Mouse (Mus musculus) sigmoid colon, adult 10 weeks (tissue): ENCODE measurements around the gene Mucl3. TPM values are rescaled to one million over a fixed set of nuclear protein-coding genes. Genes with fewer than 3 reads are reported as not detected.

Experiments
- polyA plus RNA-seq: library from polyadenylated mRNA; stranded (reverse); fragments of 350-450 nt; fragmentation: Illumina TruSeq; extraction: RNeasy Lipid Tissue Mini Kit (QIAGEN cat#74804); gene quantifications from one replicate; pipeline ENCODE4 v1.2.3, GENCODE M21; 2014; ENCODE audit warnings: low read depth, low replicate concordance

The Mucl3 gene
- polyA plus RNA-seq, result not detected

DNA sequence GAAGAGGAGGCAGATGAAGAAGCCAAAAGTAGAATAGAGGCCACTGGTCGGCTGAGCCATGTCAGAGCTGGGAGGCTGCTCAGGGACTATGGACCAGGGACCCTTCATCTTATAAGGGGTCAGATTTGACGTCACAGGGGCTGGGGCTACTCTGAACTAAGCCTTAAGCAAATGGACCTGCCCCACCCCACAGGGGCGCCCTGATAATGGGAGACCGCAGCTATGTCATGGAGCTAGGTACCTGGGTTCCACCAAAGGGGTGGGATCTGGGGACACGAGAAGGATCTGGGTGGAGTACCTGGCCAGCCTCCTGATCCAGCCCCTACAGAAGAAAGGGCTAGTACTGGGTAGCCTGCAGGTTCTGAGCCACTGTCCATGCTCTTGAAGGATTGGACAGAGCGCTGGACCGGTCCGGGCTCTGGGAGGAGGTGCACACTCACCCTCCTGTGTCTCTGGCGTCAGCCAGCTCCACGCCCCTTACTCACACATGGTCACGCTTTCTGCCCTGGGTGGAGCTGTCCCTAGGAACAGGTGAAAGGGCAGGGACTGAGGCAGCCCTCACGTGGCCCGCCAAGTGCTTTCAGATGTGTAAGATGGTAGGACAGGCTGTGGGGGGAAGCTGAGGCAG, at the start of gene Mucl3:
Gene Mucl3, minus strand, starts transcription at position 87 of the 628 bp plus-strand sequence.

DNA sequence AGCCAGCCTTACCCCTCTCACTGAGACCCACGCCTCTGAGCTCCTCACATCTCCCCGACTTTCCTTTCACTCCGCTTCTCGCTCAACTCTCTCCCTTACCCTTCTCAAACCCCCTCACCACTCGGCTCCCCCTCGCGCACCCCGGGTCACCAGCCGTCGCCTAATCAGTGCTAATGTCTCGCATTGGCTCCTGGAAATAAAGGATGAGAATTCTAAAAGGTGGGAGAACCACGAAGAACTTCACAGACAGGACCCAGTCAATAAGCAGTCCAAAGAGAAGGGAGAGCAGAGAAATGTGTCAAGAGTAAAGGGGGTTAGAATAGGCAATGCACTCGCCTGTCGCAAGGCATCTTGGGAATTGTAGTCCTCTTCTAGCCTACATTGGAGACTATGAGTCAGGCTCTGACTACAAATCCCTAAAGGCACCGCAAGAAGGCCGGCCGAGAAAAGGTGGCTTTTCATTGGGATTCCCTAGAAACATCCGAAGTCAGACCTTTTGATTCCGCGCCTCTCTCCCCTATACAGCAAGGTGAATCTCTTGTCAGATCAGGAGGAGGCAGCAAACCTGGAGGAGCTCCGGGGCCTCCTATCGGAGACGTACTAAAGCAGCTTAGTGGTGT, 30.0 kb upstream of the Mucl3 start, which contains the start of gene Gtf2h4:
Gene Gtf2h4, minus strand, starts transcription at position 324 of the 620 bp plus-strand sequence.

DNA sequence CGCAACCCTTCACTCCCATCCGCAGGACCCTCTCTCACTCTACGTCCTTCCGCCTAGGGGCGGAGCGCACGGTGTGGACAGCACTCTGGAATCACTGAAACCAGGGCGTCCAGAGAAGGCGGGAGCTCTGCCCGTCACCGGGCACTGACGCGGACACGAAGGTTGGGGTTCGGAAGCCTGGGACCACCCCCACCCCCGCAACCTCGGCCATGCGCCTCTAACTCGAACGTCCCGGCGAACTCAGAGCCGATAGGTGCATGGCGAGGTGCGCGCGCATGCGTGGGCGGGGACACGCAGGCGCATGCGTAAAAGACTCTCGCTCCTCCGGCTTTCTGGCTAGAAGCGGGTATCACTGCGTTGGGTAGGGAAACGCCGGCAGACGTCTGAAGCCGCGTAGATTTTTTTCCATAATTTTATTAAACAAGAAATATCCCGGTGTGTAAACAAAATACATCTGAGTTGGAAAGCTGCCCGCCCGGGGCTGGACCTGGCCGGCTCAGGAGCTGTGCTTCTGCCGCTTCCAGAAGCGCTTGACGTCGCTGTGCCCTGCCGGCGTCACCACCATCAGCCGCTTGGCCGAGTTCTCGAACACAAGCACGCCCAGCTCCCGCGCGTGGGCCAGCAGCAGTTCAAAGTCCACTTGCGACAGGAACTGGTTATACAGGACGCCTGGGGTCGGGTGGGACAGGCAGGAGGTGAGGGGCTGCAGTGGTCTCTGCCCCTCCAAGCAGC, 24.0 kb upstream of the Mucl3 start, which contains the start of gene Vars2:
Gene Vars2, minus strand, starts transcription at position 259 of the 732 bp plus-strand sequence.

DNA sequence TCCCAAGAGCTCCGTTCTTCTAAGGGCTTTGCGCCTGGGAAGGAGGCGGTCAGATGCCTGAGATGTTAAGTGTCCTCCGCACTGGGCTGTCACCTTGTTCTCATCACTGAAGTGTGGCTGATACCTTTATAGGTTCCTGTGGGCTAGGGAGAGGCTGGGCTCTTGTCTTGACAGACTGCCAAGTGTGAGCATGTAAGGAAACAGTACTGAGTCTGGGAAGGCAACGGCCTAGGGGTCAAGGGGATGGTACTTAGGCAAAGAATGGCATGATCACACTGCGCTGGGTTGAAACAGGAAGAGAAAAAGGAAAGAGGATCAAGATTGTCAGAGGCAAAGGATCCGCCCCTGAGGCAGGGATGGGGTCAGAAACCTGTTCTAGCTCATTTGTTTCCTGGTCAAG, 17.0 kb downstream of the Mucl3 start, which contains the start of gene Gm9573:
Gene Gm9573, minus strand, starts transcription at position 101 of the 400 bp plus-strand sequence.

DNA sequence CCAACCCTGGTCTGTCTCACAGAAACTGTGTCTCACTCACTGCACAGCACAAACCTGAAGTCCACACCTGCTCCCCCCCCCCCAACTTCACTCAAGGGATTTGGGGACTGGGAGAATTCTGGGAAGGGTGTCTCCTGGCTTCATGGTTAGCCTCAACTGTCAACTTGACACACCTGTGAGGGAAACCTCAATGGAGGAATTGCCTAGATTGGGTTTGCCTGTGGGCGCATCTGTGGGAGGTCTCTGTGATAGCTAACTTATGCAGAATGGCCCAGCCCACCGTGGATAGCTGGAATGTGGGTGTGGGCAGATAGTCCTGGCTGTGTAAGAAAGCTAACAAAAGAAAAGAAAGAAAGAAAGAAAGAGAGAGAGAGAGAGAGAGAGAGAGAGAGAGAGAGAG, 42.2 kb downstream of the Mucl3 start, which contains the start of gene Sfta2:
Gene Sfta2, plus strand, starts transcription at position 301 of the 400 bp plus-strand sequence.

Other genes starting within 250 kb of the Mucl3 start
- 7.1 TPM for gene H2-Q6, start 218.8 kb downstream of the Mucl3 start, polyA plus RNA-seq
- gene H2-Q7, start 204.5 kb downstream of the Mucl3 start, polyA plus RNA-seq, result 12.5 TPM
- 3.2 TPM for gene H2-Q10, start 173.6 kb downstream of the Mucl3 start, polyA plus RNA-seq
- gene Pou5f1, start 137.7 kb downstream of the Mucl3 start, polyA plus RNA-seq, result not detected
- 2.7 TPM for gene Tcf19, start 126.9 kb downstream of the Mucl3 start, polyA plus RNA-seq
- gene Cchcr1, start 126.6 kb downstream of the Mucl3 start, polyA plus RNA-seq, result 4.6 TPM
- not detected for gene Psors1c2, start 110.5 kb downstream of the Mucl3 start, polyA plus RNA-seq
- not detected for gene Cdsn, start 91.6 kb downstream of the Mucl3 start, polyA plus RNA-seq
- not detected for gene 2300002M23Rik, start 76.2 kb downstream of the Mucl3 start, polyA plus RNA-seq
- gene Sfta2, start 42.1 kb downstream of the Mucl3 start, polyA plus RNA-seq, result not detected
- gene Gm9573, start 17.1 kb downstream of the Mucl3 start, polyA plus RNA-seq, result not detected
- 0.28 TPM for gene Vars2, start 23.9 kb upstream of the Mucl3 start, polyA plus RNA-seq
- gene Gtf2h4, start 30.0 kb upstream of the Mucl3 start, polyA plus RNA-seq, result 2.5 TPM
- 7.5 TPM for gene Ddr1, start 60.9 kb upstream of the Mucl3 start, polyA plus RNA-seq
- 3.5 TPM for gene Ier3, start 178.0 kb upstream of the Mucl3 start, polyA plus RNA-seq
- gene Flot1, start 179.5 kb upstream of the Mucl3 start, polyA plus RNA-seq, result 8.4 TPM
- 32.5 TPM for gene Tubb5, start 194.6 kb upstream of the Mucl3 start, polyA plus RNA-seq
- 12.7 TPM for gene Mdc1, start 197.8 kb upstream of the Mucl3 start, polyA plus RNA-seq
- gene Nrm, start 217.6 kb upstream of the Mucl3 start, polyA plus RNA-seq, result 3.1 TPM
- 1.8 TPM for gene Ppp1r18, start 221.9 kb upstream of the Mucl3 start, polyA plus RNA-seq
- 32.7 TPM for gene Dhx16, start 236.1 kb upstream of the Mucl3 start, polyA plus RNA-seq